ENCODE assay signal across 8 mouse cellular contexts in genomic region chr5:92808503-92809415, GRCm38 (mm10).
DNase-seq lines count a peak whose midpoint lies in the region; ATAC-seq and TF ChIP-seq lines count a peak whose summit lies in the region.

No protein-coding gene starts in this region.

- no peaks in the 10 kb centered on the region for H3K27me3 ChIP-seq in cerebellum, adult 2 months (ENCODE audit: control insufficient read depth, insufficient read depth, low read length)
- peaks cover 18% of the 10 kb centered on the region; the same call in 1 of the 2 replicates for H3K27me3 ChIP-seq in forebrain, embryonic 10.5 days (ENCODE audit: poor library complexity, severe bottlenecking)
- H3K27me3 ChIP-seq in heart, embryonic 16.5 days (ENCODE audit: control insufficient read depth, insufficient read depth, low read length): no peaks in the 10 kb centered on the region
- no peaks in the 10 kb centered on the region; the same call in 1 of the 2 replicates for H3K27me3 ChIP-seq in kidney, embryonic 16.5 days (ENCODE audit: insufficient read depth, low read length)
- H3K27me3 ChIP-seq in lung, postnatal 0 days (replicated peaks; ENCODE audit: insufficient read depth, low read length): no peaks in the 10 kb centered on the region
- H3K27me3 ChIP-seq in thymus, adult 2 months (ENCODE audit: control insufficient read depth, insufficient read depth, low read length): peaks cover 4% of the 10 kb centered on the region; the same call in 1 of the 2 replicates

- peaks cover 8% of the 10 kb centered on the region for H3K4me1 ChIP-seq in cerebellum, adult 2 months (ENCODE audit: control insufficient read depth, insufficient read depth, low read length)
- H3K4me1 ChIP-seq in forebrain, embryonic 10.5 days: peaks cover 87% of the 10 kb centered on the region
- H3K4me1 ChIP-seq in heart, embryonic 16.5 days (ENCODE audit: control insufficient read depth, insufficient read depth, low read length): peaks cover 36% of the 10 kb centered on the region
- peaks cover 51% of the 10 kb centered on the region for H3K4me1 ChIP-seq in kidney, embryonic 16.5 days (ENCODE audit: insufficient read depth, low read length)
- H3K4me1 ChIP-seq in lung, postnatal 0 days (ENCODE audit: insufficient read depth, low read depth, low read length): peaks cover 4% of the 10 kb centered on the region; the same call in 1 of the 2 replicates
- no peaks in the 10 kb centered on the region for H3K4me1 ChIP-seq in thymus, adult 2 months (replicated peaks; ENCODE audit: control insufficient read depth, insufficient read depth, low read length)

- WGBS in cerebellum, adult 2 months: 16% methylated on average over 28 of the region's 28 CpGs
- WGBS in forebrain, embryonic 10.5 days: 3% methylated on average over 28 of the region's 28 CpGs
- 8% methylated on average over 28 of the region's 28 CpGs for WGBS in heart, embryonic 16.5 days
- 6% methylated on average over 28 of the region's 28 CpGs for WGBS in kidney, embryonic 16.5 days
- 20% methylated on average over 28 of the region's 28 CpGs for WGBS in lung, postnatal 0 days
- WGBS in thymus, adult 2 months: 21% methylated on average over 28 of the region's 28 CpGs

- peak; percentile 92 for ATAC-seq in heart, embryonic 16.5 days (replicated peaks; ENCODE audit: extremely low read depth, insufficient read depth, low FRiP score)
- ATAC-seq in kidney, embryonic 16.5 days (ENCODE audit: low FRiP score, low TSS enrichment): peak; percentile 92
- ATAC-seq in lung, postnatal 0 days: peak; percentile 96
- ATAC-seq in erythroid progenitor cell, adult 5-6 weeks (replicated peaks; ENCODE audit: low FRiP score, poor library complexity, severe bottlenecking): no peak

- no peak for TF ChIP-seq POLR2A in cerebellum, adult 2 months (IDR thresholded peaks at IDR 0.05; ENCODE audit: borderline replicate concordance, insufficient read depth, low read length)
- TF ChIP-seq POLR2A in thymus, adult 2 months (IDR thresholded peaks at IDR 0.05; ENCODE audit: control insufficient read depth, extremely low read depth, insufficient read depth, low read length, poor library complexity): no peak

- H3K4me2 ChIP-seq in heart, embryonic 16.5 days (ENCODE audit: low read depth, low read length): peak overlapping the region; percentile 56
- H3K4me2 ChIP-seq in kidney, embryonic 16.5 days (replicated peaks; ENCODE audit: low read depth, low read length): peak overlapping the region; percentile 52
- H3K4me2 ChIP-seq in lung, postnatal 0 days (replicated peaks; ENCODE audit: low read depth, low read length): peak overlapping the region; percentile 48

- 0 out of 2 replicates have a peak, but pooled peaks cover 2% of the 10 kb centered on the region for H3K36me3 ChIP-seq in forebrain, embryonic 10.5 days (replicated peaks)
- H3K36me3 ChIP-seq in heart, embryonic 16.5 days (ENCODE audit: control insufficient read depth, insufficient read depth): no peaks in the 10 kb centered on the region
- H3K36me3 ChIP-seq in kidney, embryonic 16.5 days (ENCODE audit: insufficient read depth, low read length): no peaks in the 10 kb centered on the region
- no peaks in the 10 kb centered on the region for H3K36me3 ChIP-seq in lung, postnatal 0 days (ENCODE audit: insufficient read depth, low read length)
- no peaks in the 10 kb centered on the region for H3K36me3 ChIP-seq in thymus, adult 2 months (ENCODE audit: control insufficient read depth, insufficient read depth, low read length)

- peak; percentile 62 to 71 for DNase-seq in cerebellum, adult 2 months
- peak; percentile 78 for DNase-seq in forebrain, embryonic 10.5 days (ENCODE audit: extremely low spot score, low spot score)
- DNase-seq in lung, postnatal 0 days (ENCODE audit: low spot score): peak; percentile 93
- peak; percentile 73 for DNase-seq in retina, postnatal 1 day
- no peak for DNase-seq in thymus, adult 2 months

- peak overlapping the region; percentile 61 for H3K9ac ChIP-seq in heart, embryonic 16.5 days (ENCODE audit: low read length)
- H3K9ac ChIP-seq in kidney, embryonic 16.5 days (replicated peaks; ENCODE audit: low read length): peak overlapping the region; percentile 45
- peak overlapping the region; percentile 16 for H3K9ac ChIP-seq in lung, postnatal 0 days (replicated peaks; ENCODE audit: low read depth)

- peak; percentile 61; the same call in 1 of the 2 replicates for TF ChIP-seq EP300 in lung, postnatal 0 days (IDR thresholded peaks at IDR 0.05)

- peak overlapping the region; percentile 37 for H3K4me3 ChIP-seq in cerebellum, adult 2 months (replicated peaks; ENCODE audit: insufficient read depth, low read depth, low read length)
- H3K4me3 ChIP-seq in forebrain, embryonic 10.5 days: peak overlapping the region; percentile 44
- peak overlapping the region; percentile 51 for H3K4me3 ChIP-seq in heart, embryonic 16.5 days (ENCODE audit: low read length)
- H3K4me3 ChIP-seq in kidney, embryonic 16.5 days (ENCODE audit: low read length): peak overlapping the region; percentile 39
- peak overlapping the region; percentile 37 for H3K4me3 ChIP-seq in lung, postnatal 0 days (ENCODE audit: low read depth, low read length)
- H3K4me3 ChIP-seq in thymus, adult 2 months (ENCODE audit: control insufficient read depth, insufficient read depth, low read length): no peak overlapping the region

- no peak overlapping the region for H3K27ac ChIP-seq in cerebellum, adult 2 months (ENCODE audit: insufficient read depth, low read length)
- H3K27ac ChIP-seq in forebrain, embryonic 10.5 days: peak overlapping the region; percentile 82
- H3K27ac ChIP-seq in heart, embryonic 16.5 days (ENCODE audit: low read length): peak overlapping the region; percentile 89
- H3K27ac ChIP-seq in kidney, embryonic 16.5 days (ENCODE audit: low read length): peak overlapping the region; percentile 56
- peak overlapping the region; percentile 75 for H3K27ac ChIP-seq in lung, postnatal 0 days (ENCODE audit: low read length)
- H3K27ac ChIP-seq in thymus, adult 2 months (ENCODE audit: control insufficient read depth, insufficient read depth, low read length): no peak overlapping the region

- no peaks in the 10 kb centered on the region for H3K9me3 ChIP-seq in forebrain, embryonic 10.5 days
- no peaks in the 10 kb centered on the region for H3K9me3 ChIP-seq in heart, embryonic 16.5 days (replicated peaks; ENCODE audit: control insufficient read depth, low read length)
- H3K9me3 ChIP-seq in kidney, embryonic 16.5 days (ENCODE audit: low read length): no peaks in the 10 kb centered on the region
- no peaks in the 10 kb centered on the region for H3K9me3 ChIP-seq in lung, postnatal 0 days (ENCODE audit: low read length)

- TF ChIP-seq CTCF in cerebellum, adult 2 months (IDR thresholded peaks at IDR 0.05; ENCODE audit: borderline replicate concordance, insufficient read depth, low read depth, low read length): no peak
- no peak for TF ChIP-seq CTCF in lung, postnatal 0 days (IDR thresholded peaks at IDR 0.05)
- TF ChIP-seq CTCF in thymus, adult 2 months (IDR thresholded peaks at IDR 0.05; ENCODE audit: borderline replicate concordance, control insufficient read depth, extremely low read depth, insufficient read depth, low read length, poor library complexity): no peak

Comparison
In these comparisons a context has a peak if more than half of its experiments do, and no peak if none do; other contexts are left out.
1. H3K27ac ChIP-seq: peak in forebrain, embryonic 10.5 days (single experiment), heart, embryonic 16.5 days (single experiment), kidney, embryonic 16.5 days (single experiment) and lung, postnatal 0 days (single experiment); none in cerebellum, adult 2 months (single experiment) and thymus, adult 2 months (single experiment).
2. Peak in every context shown above with its lines, with median percentiles within 50 percentile points of each other: H3K4me2 ChIP-seq and H3K9ac ChIP-seq.